Mouse (Mus musculus) spleen, adult 10 weeks (tissue): ENCODE data around the gene Zfp617. TPM values are rescaled to one million over a fixed set of nuclear protein-coding genes. Genes with fewer than 3 reads are reported as not detected.

Experiments used
- polyA plus RNA-seq: library from polyadenylated mRNA; stranded (reverse); fragments of 350-450 nt; fragmentation: Illumina TruSeq; extraction: RNeasy Lipid Tissue Mini Kit (QIAGEN cat#74804); gene quantifications from one replicate; pipeline ENCODE4 v1.2.3, GENCODE M21; 2015; ENCODE audit warnings: low replicate concordance; ENCODE audit not compliant: insufficient read depth

Zfp617 gene
- polyA plus RNA-seq = 46.6 TPM

DNA sequence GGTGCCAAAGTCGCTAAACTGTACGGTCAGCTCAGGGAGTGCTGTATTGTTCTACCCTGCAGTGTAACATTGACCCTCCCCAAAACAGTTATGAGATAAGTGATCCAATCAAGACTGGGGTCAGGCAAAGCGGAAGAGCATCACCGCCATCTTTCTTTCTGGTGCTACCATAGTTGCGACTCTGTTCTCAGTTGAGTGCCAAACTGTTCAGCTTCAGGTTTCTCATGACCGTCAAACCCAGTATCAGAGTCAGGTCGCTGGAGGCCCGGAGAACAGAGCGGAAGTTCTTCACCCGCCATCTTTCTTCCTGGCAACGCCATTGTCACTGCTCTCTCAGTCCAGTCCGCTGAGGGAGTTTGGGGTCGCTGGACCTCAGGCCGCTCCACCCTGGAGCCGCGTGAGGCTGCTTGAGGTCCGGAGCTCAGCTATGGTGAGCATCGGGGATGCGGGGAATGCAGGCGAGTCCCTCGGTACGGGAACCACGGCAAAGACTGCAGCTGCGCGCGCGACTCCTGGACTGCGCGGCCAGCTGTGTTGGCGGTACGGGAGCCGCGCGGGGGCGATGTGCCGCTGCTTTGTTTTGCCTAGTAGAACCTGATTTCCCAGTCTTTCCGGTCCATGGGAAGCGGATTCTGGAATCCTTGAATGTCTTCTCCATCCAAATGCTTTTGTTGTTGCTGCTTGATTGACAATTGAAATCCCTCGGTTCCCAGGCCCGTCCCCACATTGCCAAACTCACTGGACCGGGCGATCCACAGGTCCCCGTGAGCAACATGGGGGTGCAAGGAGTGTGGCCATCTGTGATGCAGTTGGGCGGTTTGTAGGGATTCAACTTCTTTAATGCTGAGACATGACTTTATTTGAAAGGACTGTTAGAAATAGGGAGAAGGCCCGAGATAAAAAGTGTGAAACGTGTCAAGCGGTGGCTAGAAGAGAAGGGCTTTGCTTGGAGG is at the start of gene Zfp617, which contains the start of gene Zfp882:
Zfp617 (plus strand) TSS at position 327 of the 953 bp plus-strand sequence.
Zfp882 (plus strand) TSS at position 300 of the 953 bp plus-strand sequence.

DNA sequence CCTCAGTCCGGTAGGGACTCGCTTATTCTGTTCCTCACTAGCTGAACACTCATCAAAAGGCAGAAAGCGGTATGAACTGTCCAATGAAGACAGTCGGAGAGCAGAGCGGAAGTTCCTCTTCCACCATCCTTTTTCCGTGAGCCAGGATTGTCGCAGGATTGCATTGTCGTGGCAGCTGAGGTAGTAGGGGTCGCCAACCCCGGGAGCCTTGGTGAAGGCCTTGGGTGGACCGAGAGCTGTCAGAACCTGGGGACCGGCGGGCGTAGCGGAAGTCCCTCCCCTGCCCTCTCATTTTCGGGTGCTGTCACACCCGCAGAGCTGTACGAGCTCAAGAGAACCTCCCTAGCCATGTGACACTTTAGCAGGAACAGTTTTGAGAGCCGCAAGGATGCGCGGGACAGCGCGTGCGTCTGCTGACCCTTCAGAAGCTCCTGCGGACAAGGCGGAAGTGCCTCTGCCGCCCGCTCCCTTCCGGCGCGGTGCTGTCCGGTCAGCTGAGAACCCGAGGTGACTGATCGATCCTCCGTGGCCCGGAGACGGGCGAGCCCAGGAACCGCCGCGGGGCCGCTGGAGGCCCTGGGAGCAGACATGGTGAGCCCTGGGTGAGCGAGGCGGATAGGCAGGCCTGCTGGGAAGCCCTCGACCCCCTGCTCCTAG is 26.7 kb upstream of the Zfp617 start, which contains the start of gene Zfp709:
Zfp709 (plus strand) TSS at position 402 of the 657 bp plus-strand sequence.

DNA sequence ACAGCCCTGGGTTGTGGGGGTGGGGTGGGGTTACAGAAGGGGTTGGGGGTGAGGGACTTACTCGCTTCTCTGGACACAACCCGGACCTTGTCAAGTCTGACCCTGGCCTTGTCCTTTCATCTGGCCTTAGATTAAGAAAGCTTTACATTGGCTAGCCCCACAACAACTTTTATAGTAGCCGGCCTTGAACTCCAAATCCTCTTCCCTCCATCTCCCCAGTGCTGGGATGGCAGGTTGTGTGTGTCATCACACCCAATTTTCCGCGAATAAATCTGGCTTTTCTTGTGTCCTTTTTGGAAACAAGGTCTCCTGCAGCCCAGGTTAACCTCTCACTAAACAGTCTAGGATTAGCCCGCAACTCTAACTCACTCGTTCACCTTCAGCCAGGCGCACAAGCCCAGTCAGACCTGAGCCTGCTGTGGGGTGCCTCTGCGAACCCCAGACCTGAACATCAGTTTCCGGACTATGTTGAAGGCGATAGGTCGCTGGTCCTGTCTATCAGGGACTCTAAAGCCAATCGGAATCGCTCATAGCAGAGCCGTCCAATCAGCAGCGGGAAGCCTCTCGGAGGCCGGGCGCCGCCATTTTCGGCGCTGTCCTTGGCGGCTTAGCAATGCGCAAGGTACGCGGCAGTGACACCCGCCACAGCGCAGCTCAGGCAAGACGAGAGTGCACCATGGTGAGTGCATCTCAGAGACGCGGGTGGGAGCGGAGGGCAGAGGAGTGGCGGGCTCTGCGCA is 42.2 kb downstream of the Zfp617 start, which contains the start of gene Zfp961:
Zfp961 (plus strand) TSS at position 557 of the 740 bp plus-strand sequence.

Other genes starting within 250 kb of the Zfp617 start
- gene Unc13a, start 236.9 kb upstream of the Zfp617 start, polyA plus RNA-seq = 0.22 TPM
- gene Jak3, start 232.3 kb upstream of the Zfp617 start, polyA plus RNA-seq = 13.5 TPM
- 7.9 TPM for gene Insl3, start 219.4 kb upstream of the Zfp617 start, polyA plus RNA-seq
- 4.4 TPM for gene B3gnt3, start 206.8 kb upstream of the Zfp617 start, polyA plus RNA-seq
- 65.2 TPM for gene Fcho1, start 182.9 kb upstream of the Zfp617 start, polyA plus RNA-seq
- gene Zfp709, start 26.6 kb upstream of the Zfp617 start, polyA plus RNA-seq = 18.8 TPM
- 13.7 TPM for gene Zfp882, start within 50 bp of the Zfp617 start, polyA plus RNA-seq
- 56.0 TPM for gene Zfp961, start 42.4 kb downstream of the Zfp617 start, polyA plus RNA-seq
- gene Cyp4f18, start 101.0 kb downstream of the Zfp617 start, polyA plus RNA-seq = 35.6 TPM
- gene Olfr372, start 132.6 kb downstream of the Zfp617 start, polyA plus RNA-seq = 0.08 TPM
- not detected for gene Olfr373, start 174.5 kb downstream of the Zfp617 start, polyA plus RNA-seq
- gene Olfr374, start 198.4 kb downstream of the Zfp617 start, polyA plus RNA-seq = 0.10 TPM
- gene Tpm4, start 226.3 kb downstream of the Zfp617 start, polyA plus RNA-seq = 486 TPM